Mouse (Mus musculus): ENCODE results near the gene Gm17324. TPM values are rescaled to one million over a fixed set of nuclear protein-coding genes. Genes with fewer than 3 reads are reported as not detected.
A peak's percentile ranks its signal among the peaks of the same experiment; 100 is the strongest.

Gm17324 gene
- total RNA-seq, 2 experiments from 2014 or later: 0.34 to 0.79 TPM

DNA sequence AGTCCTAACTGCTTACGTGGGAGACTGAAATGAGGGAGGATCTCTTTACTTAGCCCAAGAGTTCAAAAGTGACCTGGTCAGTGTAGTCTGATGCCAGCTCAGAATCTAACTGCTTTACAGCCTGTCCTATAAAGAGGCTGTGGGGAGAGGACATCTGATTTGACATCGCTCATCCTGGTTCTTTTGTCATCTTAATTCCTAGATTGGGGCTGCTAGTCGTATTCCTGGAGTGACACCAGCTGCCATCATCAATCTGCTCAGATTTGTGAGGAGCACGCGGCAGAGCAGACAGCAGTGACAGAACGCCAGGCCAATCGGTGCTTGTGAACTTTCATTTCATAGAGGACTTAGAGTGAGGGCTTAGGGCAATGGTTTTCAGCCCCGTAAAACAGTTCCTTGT, 25.0 kb upstream of the Gm17324 start:
- no peak for DNase-seq (ENCODE audit: low spot score in 2 of 2)

DNA sequence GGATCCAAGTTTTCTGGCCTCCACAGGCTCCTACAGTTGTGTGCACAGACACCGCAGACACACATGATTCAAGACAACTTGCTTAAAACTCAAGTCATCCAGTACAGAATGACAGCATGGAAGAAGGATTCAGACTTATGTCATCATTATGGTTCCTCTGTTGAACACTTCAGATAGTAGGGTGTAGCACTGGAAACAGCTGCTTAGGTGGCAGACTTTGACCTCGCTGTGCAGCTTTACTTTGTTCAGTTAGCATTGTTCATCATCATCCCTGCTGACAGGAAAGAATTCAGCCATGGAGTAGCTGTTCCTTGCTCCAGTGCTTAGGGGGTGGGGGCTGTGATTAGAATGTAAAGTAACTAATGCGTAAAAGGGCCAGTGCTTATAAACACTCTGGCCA, 17.1 kb upstream of the Gm17324 start:
- no peak for DNase-seq (ENCODE audit: low spot score in 2 of 2)

DNA sequence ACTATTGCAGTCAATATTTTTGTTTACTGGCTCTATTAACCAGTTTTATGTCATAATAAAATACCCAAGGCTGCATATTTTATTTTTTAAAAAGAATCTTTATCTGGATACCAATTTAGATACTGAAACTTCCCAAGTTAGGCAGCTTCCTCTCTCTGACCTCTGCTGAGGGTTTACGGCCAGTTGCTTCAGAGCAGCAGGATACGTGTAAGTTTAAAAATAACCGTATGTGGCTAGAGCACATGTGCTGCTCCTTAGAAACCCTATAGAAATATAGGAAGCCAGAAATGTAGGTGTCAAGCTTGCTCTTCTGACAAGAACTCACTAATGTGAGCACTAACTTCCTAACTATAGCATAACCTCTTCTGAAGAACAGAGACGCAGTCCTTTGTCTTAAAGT, 14.8 kb upstream of the Gm17324 start:
- no peak for DNase-seq (ENCODE audit: low spot score in 2 of 2)

DNA sequence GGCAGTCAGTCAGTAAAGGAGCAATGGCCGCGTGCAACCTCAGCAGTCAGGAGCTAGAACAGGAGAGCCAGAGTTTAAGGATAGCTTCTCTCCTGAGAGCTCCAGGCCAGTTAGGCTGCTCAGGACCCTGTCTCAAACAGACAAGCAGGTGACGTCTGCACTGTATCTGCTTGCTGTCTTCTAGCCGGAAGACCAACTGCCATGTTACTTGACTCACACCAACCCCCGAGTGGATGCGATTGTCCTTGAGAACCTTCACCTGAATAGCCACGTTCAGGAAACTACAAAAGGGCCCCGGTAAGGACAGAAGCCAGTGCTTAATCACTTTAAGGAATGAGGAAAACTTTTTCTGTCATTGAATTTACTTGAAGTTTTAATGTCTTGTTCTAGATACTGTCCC, 8.4 kb upstream of the Gm17324 start:
- no peak for DNase-seq (ENCODE audit: low spot score in 2 of 2)

DNA sequence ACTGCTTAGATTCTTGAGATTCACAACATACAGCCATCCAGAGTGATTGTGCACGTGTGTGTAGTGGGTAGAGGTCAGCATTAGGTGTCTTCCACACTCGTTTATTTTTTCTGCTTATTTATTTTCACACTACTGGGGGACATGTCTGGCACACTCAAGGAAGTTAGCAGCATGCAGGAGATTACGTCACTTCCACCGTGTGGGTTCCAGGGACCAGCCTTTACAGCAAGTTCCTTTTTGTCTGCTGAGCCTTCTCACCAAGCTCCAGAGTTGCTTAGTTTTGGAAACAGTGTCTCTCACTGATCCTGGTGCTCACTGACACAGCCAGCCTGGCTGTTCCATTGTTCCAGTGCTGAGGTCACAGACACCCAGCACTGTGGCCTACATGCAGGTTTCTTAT, 2.8 kb upstream of the Gm17324 start:
- no peak for DNase-seq (ENCODE audit: low spot score in 2 of 2)

DNA sequence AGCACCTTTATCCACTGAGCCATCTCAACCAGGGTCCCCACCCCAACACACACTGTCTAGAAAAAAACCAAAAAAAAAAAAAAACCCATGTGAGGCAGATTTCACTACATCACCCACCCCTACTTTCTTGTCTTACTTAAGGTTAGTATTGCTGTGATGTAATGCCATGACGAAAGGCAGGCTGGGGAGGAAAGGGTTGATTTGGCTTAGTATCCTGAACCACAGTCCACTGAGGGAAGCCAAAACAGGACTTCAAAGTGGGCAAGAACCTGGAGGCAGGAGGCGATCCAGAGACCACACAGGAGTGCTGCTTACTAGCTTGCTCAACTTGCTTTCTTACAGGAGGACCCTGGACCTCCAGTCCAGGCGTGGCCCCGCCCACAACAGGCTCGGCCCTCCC, 1.8 kb upstream of the Gm17324 start:
- DNase-seq (ENCODE audit: low spot score in 2 of 2): no peak

DNA sequence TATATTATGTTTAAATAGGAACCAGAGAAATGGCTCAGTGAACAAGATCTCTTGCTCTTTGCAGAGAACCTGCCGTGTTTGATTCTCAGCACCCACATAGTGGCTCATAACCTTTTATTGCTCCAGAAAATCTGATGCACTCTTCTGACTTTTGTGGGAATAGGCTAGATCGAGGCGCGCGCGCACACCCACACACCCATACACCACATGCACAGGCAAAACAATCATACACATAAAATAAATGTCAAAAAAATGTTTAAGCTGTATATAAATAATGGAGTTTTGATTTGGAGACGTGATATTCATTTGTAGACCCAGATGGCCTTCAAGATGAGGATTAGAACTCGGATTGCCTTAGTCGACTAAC, 997 bp downstream of the Gm17324 start:
- no peak for DNase-seq (ENCODE audit: low spot score in 2 of 2)

DNA sequence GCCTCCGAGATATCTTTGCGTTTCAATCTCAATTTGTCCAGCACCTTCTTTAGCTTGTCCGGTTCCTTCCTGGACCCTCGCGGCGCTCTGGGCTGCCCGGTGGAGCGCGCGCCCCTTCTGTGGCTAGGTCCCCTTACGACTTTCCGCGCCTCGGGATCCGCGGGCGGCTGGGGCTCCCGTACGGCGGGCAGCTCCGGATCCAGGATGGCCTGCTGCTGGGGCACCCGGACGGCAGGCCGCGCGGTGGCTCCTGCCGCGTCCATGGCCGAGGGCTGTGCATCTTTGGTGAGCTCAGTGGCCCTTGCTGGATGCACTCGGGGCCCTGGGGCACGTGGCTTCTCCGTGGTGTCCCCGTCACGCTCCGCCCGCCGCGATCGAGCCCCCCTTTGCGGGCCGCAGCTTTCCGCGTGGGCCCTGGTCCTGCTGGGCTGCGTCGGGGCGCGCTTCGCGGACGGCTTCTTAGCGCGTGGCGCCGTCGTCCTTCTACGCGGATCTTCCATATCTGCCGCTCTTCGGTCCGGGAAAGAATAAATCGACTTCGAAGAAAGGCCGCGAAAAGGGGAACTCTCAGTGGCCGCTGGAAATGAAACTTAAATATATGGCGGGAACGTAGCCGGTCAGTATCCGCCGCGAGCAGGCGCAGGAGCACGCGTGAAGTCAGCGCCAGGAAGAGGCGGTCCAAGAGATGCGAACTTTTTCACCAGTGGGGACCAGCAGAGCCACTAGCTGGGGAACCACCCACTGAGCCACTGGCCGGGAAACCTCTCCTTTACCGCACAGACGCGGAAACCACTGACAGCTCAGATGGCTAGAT, 5.8 kb downstream of the Gm17324 start, which contains the start of gene Cgas:
TSS of gene Cgas (minus strand) at position 659 of the 814 bp plus-strand sequence.
- DNase-seq (ENCODE audit: low spot score in 2 of 2): peak; percentile 11 to 12

DNA sequence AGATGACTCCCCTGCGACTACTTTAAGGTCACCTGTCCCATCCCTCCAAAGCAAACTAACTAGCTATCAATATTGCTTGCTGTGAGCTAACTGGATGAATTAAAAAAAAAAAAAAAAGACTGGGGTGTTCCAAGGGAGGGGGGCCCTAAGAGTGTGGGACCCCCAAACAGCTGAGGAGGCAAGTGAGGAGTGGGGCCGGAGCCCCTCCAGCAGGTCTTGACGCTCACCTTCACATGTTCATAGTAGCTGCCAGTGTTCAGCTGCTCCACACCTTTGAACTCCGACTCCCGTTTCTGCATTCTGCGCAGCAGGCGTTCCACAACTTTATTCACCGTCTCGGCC, 6.4 kb downstream of the Gm17324 start:
- no peak for DNase-seq (ENCODE audit: low spot score in 2 of 2)

DNA sequence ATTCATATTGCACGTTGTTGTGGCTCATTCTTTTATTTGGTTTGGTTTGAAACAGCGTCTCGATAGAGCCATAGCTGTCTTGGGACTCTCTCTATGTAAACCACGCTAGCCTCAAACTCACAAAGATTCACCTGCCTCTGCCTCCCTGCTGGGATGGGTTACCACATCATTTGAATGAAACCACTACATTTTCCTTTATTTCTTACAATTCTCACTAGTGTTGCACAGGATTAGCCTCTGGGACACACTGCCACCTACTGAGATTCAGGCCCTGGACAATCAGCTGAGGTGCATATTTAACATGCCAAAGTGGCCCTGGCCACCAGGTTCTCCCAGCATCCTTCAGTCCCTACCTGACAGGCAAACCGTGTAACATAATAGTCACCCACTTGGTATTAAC, 9.2 kb downstream of the Gm17324 start:
- no peak for DNase-seq (ENCODE audit: low spot score in 2 of 2)

DNA sequence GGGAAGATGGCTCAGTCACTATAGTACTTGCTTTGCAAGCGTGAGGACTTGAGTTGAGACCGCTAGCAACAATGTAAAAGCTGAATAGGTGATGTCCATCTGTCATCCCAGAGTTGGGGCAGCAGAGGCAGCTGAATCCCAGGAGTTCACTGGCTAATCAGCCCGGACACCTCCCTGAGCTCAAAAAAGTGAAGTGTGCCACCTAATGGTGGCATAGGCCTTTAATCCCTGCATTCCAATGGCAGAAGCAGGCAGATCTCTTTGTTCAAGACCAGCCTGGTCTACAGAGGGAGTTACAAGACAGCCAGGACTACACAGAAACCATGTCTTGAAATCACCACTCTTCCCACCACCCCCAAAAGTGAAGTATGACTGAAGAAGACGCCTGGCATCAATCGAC, 16.1 kb downstream of the Gm17324 start:
- no peak for DNase-seq (ENCODE audit: low spot score in 2 of 2)

DNA sequence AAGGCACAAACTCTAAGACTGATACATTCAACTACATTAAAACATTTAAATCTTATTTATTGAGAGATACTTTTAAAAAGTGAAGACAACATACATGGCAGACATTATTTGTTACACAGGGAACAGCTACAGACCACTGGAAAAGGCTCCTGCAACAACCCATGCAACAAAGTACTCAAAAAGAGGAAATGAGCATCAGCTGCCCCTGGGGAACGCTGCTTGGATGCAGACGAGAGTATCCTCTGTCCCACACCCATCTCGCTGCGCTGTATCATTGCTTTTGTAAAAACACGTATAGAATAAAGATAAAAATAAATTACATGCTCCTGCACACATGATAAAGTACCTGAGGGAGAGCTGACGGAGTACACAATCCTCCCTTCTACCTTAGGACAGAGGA, 18.1 kb downstream of the Gm17324 start:
- no peak for DNase-seq (ENCODE audit: low spot score in 2 of 2)

DNA sequence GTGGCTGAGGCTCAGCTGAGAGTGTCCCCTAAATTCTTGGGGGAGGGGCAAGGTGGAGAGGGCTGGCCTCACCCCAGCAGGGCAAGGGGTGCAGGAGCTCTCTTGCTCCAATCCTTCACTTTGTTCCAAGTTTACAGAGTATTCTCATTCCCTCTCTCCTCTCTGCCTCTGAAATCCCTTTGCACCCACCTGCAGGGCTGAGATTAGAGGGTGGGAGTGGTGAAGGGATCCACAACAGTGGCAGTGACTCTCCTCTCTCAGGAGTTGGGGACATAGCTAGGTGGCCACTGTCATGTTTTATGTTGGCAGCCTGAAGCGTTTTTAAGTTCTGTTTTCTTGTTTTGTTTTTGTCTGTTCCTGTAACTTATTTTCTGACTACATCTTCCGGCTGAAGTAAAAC, 19.0 kb downstream of the Gm17324 start:
- no peak for DNase-seq (ENCODE audit: low spot score in 2 of 2)

DNA sequence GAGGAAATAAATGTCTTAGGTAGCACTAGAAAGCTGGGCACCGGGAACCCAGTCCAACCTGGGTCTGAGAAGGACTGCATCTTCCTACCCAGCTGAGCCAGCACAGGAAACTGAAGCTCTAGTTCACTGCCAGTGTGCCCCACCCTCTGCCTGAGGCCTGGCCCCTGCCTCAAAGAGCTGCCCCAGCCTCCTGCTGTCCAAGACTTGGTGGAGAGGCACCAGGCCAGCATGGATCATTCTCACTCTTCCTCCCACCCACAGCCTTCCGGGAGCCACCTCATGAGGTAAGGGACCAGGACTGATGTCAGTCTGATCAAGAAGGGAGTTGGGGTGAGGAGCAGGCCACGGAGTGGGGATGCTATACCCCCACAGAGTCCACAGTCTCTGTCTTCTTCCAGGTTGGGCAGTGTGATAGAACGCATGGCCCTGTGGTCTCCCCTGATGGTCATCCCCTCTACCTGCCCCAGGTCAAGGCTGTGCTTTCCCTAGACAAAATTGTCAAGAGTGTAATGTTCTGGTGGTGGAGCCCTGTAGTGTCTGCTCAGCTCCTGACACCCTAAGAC, 19.6 kb downstream of the Gm17324 start:
- no peak for DNase-seq (ENCODE audit: low spot score in 2 of 2)

DNA sequence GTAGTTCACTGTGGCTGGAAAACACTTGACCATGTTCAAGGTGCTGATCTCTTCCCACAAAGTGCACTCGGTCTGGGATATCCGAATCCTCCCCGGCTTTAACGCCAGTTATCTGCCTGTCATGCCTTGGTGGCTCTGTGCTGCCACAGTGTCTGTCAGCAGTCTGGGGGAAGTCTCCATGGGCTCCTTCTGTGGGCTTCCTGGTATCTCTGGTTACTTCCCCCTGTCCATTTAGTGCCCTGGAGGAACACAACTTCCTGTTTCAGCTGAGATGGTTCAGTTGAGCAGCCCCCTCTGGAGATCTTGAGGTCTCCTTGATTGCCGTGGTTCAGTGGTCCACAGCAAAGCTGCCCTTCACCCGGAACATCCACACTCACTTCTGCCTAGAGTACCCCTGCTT, 20.4 kb downstream of the Gm17324 start:
- no peak for DNase-seq (ENCODE audit: low spot score in 2 of 2)

DNA sequence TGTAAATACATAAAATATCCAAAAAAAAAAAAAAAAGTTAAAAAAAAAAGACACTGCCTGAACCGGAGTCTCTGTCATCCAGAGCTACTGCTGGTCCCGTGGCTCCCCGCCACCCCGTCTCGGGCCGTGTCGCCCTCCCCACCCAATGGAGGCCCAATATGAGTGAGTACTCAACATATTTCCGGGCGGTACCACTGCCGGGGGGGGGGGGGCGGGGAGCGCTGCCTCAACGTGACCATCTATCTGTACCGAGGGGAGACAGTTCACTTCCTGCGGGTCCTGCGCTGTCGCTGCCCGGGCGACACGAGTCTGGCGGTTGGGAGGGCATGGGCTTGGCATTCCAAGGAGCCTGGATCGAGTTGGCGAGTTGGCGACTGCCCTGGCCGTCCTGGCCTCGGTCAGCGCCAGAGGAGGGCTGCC, 21.2 kb downstream of the Gm17324 start:
- DNase-seq (ENCODE audit: low spot score in 2 of 2): no peak

DNA sequence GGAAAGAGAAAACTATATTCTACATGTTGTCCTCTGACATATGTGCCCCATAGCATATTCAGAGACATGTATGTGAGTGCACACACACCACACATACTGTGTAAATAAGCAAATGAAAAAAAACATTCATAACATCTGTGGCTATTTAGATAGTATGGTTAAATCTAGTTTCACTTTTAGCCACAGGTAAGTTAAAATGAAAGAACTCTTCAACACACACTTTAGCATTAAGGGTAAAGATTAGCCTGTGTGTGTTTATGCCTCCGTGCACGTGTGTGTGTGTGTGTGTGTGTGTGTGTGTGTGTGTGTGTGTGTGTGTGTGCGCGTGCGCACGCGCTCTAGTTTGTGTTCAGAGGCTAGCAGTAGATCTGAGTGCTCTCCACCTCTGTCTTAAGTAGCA, 47.0 kb downstream of the Gm17324 start:
- no peak for DNase-seq (ENCODE audit: low spot score in 2 of 2)

DNA sequence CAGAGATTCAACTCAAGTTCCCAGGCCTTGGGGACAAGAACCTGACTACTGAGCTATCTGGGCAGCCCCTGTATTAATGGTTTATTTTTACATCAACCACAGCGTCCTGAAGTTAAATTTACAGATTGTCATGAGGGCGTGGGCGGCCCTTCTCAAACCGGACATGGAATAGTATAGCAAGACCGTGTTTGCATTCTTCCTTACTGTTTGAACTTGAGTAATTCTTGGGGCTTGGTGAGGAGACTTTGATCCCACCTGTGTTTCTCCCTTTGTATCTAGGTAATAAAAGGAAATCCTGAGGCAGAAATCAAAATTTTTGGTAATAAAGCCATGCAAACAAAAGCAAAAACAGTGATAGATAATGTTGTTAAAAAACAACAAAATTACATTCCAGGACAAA, 48.0 kb downstream of the Gm17324 start:
- DNase-seq (ENCODE audit: low spot score in 2 of 2): no peak

Small RNA genes within 50 kb of the gene (microRNA-seq; reads per million reads assigned to microRNA genes)
- not detected for gene Gm26377

Other genes with a start within 250 kb of the Gm17324 start
- under 1 TPM in 1 of 2 experiments, not detected in 1; 0.36 TPM for gene Gsta1, start 218.1 kb downstream of the Gm17324 start, total RNA-seq (2021)
- gene Gm3776, start 191.7 kb downstream of the Gm17324 start, total RNA-seq (2021): not detected
- 1 to 10 TPM in 1 of 2 experiments, not detected in 1; 6.5 TPM for gene Gm10639, start 158.9 kb downstream of the Gm17324 start, total RNA-seq (2021)
- not detected for gene Omt2a, start 134.0 kb downstream of the Gm17324 start, total RNA-seq (2021)
- gene Omt2b, start 121.2 kb downstream of the Gm17324 start, total RNA-seq (2021): not detected
- gene Gsta2, start 93.0 kb downstream of the Gm17324 start, total RNA-seq (2021): 10 to 100 TPM in 1 of 2 experiments, 1 to 10 TPM in 1; 3.0 to 18.7 TPM
- gene Dppa5a, start 80.6 kb downstream of the Gm17324 start, total RNA-seq (2021): not detected
- gene Ooep, start 70.1 kb downstream of the Gm17324 start, total RNA-seq (2021): under 1 TPM; 0.20 to 0.50 TPM
- gene Ddx43, start 53.0 kb downstream of the Gm17324 start, total RNA-seq (2021): under 1 TPM; 0.14 to 0.17 TPM
- gene Cgas, start 5.5 kb downstream of the Gm17324 start, total RNA-seq (2021): 1 to 10 TPM; 1.6 to 1.7 TPM
- gene Mto1, start 578 bp downstream of the Gm17324 start, total RNA-seq (2021): 10 to 100 TPM; 25.4 to 27.7 TPM
- 1,000 to 10,000 TPM; 7,895 to 7,946 TPM for gene Eef1a1, start 40.4 kb upstream of the Gm17324 start, total RNA-seq (2021)
- 10 to 100 TPM; 12.2 to 14.2 TPM for gene Slc17a5, start 139.3 kb upstream of the Gm17324 start, total RNA-seq (2021)
- gene Cd109, start 166.8 kb upstream of the Gm17324 start, total RNA-seq (2021): 1 to 10 TPM; 3.3 to 4.0 TPM